Mouse (Mus musculus) thymus, adult 2 months (tissue): ENCODE measurements around the gene Tmem151b.

Experiments used
- CTCF ChIP-seq: fragments of 200-500 bp; IDR thresholded peaks from 2 replicates; pipeline ENCODE4 v1.5.1; 2012; ENCODE audit warnings: mild to moderate bottlenecking, control low read depth, low read length, moderate library complexity, borderline replicate concordance; ENCODE audit not compliant: control insufficient read depth, poor library complexity, insufficient read depth; ENCODE audit errors: extremely low read depth
- POLR2A ChIP-seq: fragments of 200-500 bp; IDR thresholded peaks from 2 replicates; pipeline ENCODE4 v1.6.1; 2012; ENCODE audit warnings: mild to moderate bottlenecking, low read length, control low read depth, moderate library complexity; ENCODE audit not compliant: control insufficient read depth, poor library complexity, insufficient read depth; ENCODE audit errors: extremely low read depth

- TF ChIP-seq CTCF (no peak), POLR2A (no peak; the same call in 1 of the 2 replicates)
Observed at GRCm38 (mm10) chr17:45556107-45556489, 6.6 kb upstream of the Tmem151b start.
